Mouse (Mus musculus): ENCODE measurements around the gene Fam163b. TPM values are rescaled to one million over a fixed set of nuclear protein-coding genes. Genes with fewer than 3 reads are reported as not detected.

The Fam163b gene
- polyA plus RNA-seq, 1 experiment from 2014 or later, result 1.1 TPM

GRCm38 (mm10) chr2:27079649-27080048, 62.6 kb downstream of the Fam163b start:
- Histone ChIP-seq H3K9me3 (no peaks in the 10 kb centered on the region), H3K9ac (replicated peaks) (0 out of 2 replicates have a peak overlapping the region, but pooled peaks have one; percentile 3), H3K27ac (peak overlapping the region; percentile 71), H3K4me1 (replicated peaks) (peaks cover 26% of the 10 kb centered on the region), H3K4me3 (replicated peaks) (no peak overlapping the region; the same call in 1 of the 2 replicates), H3K4me2 (replicated peaks) (peak overlapping the region; percentile 33), H3K27me3 (no peaks in the 10 kb centered on the region), H3K36me3 (no peaks in the 10 kb centered on the region)
- WGBS, result 70% methylated on average over 2 of the region's 2 CpGs
- ATAC-seq, result peak; percentile 72

- no peak within 1 kb of the TSS; the same call in 1 of the 2 replicates for H3K4me3 ChIP-seq (replicated peaks)
- ATAC-seq, result peak; percentile 83
- H3K9me3 ChIP-seq, result no peaks in the 10 kb centered on the region
- no peaks in the 10 kb centered on the region for H3K36me3 ChIP-seq
- peak within 1 kb of the TSS; percentile 33 for H3K4me2 ChIP-seq (replicated peaks)
- WGBS, result 5% methylated on average over 10 of the region's 10 CpGs
- H3K9ac ChIP-seq (replicated peaks), result 0 out of 2 replicates have a peak within 1 kb of the TSS, but pooled peaks have one; percentile 3
- H3K27me3 ChIP-seq, result no peaks in the 10 kb centered on the region
- H3K27ac ChIP-seq, result peak within 1 kb of the TSS; percentile 71
- H3K4me1 ChIP-seq (replicated peaks), result peaks cover 26% of the 10 kb centered on the region
Observed at GRCm38 (mm10) chr2:27079152-27079584, 63.1 kb downstream of the Fam163b start, which contains the start of gene Adamtsl2. Gene Adamtsl2, plus strand, starts transcription at chr2:27079379.

GRCm38 (mm10) chr2:27078312-27078711, 64.0 kb downstream of the Fam163b start:
- ATAC-seq, result no peak
- H3K4me3 ChIP-seq (replicated peaks), result no peak overlapping the region
- no peaks in the 10 kb centered on the region for H3K36me3 ChIP-seq
- no peaks in the 10 kb centered on the region for H3K27me3 ChIP-seq
- no peak overlapping the region for H3K27ac ChIP-seq
- H3K4me1 ChIP-seq (replicated peaks), result peaks cover 26% of the 10 kb centered on the region
- H3K4me2 ChIP-seq (replicated peaks), result no peak overlapping the region
- 25% methylated on average over 2 of the region's 2 CpGs for WGBS
- no peaks in the 10 kb centered on the region for H3K9me3 ChIP-seq
- H3K9ac ChIP-seq (replicated peaks), result no peak overlapping the region

GRCm38 (mm10) chr2:27077655-27078244, 64.5 kb downstream of the Fam163b start:
- Histone ChIP-seq H3K4me2 (replicated peaks) (no peak overlapping the region), H3K4me1 (replicated peaks) (peaks cover 26% of the 10 kb centered on the region), H3K4me3 (replicated peaks) (no peak overlapping the region), H3K36me3 (no peaks in the 10 kb centered on the region), H3K9ac (replicated peaks) (no peak overlapping the region), H3K9me3 (no peaks in the 10 kb centered on the region), H3K27me3 (no peaks in the 10 kb centered on the region), H3K27ac (no peak overlapping the region)
- no peak for ATAC-seq
- 62% methylated on average over 10 of the region's 10 CpGs for WGBS

- no peak overlapping the region for H3K9ac ChIP-seq (replicated peaks)
- peaks cover 26% of the 10 kb centered on the region for H3K4me1 ChIP-seq (replicated peaks)
- no peaks in the 10 kb centered on the region for H3K27me3 ChIP-seq
- no peaks in the 10 kb centered on the region for H3K36me3 ChIP-seq
- H3K4me2 ChIP-seq (replicated peaks), result no peak overlapping the region
- ATAC-seq, result no peak
- no peak overlapping the region for H3K27ac ChIP-seq
- H3K9me3 ChIP-seq, result no peaks in the 10 kb centered on the region
- no peak overlapping the region for H3K4me3 ChIP-seq (replicated peaks)
- WGBS, result 75% methylated on average over 3 of the region's 3 CpGs
Observed at GRCm38 (mm10) chr2:27075485-27075884, 66.8 kb downstream of the Fam163b start.

- Histone ChIP-seq H3K27ac (no peak overlapping the region), H3K9ac (replicated peaks) (no peak overlapping the region), H3K4me1 (replicated peaks) (peaks cover 21% of the 10 kb centered on the region), H3K4me3 (replicated peaks) (no peak overlapping the region), H3K36me3 (no peaks in the 10 kb centered on the region), H3K27me3 (no peaks in the 10 kb centered on the region), H3K4me2 (replicated peaks) (no peak overlapping the region), H3K9me3 (no peaks in the 10 kb centered on the region)
- WGBS, result 82% methylated on average over 4 of the region's 4 CpGs
- ATAC-seq, result no peak
Observed at GRCm38 (mm10) chr2:27074804-27075203, 67.5 kb downstream of the Fam163b start.

GRCm38 (mm10) chr2:27073407-27073806, 68.9 kb downstream of the Fam163b start:
- H3K27me3 ChIP-seq, result no peaks in the 10 kb centered on the region
- no peak for ATAC-seq
- H3K9me3 ChIP-seq, result no peaks in the 10 kb centered on the region
- no peak overlapping the region for H3K27ac ChIP-seq
- no peaks in the 10 kb centered on the region for H3K36me3 ChIP-seq
- H3K4me1 ChIP-seq (replicated peaks), result peaks cover 10% of the 10 kb centered on the region
- no peak overlapping the region for H3K9ac ChIP-seq (replicated peaks)
- WGBS, result 84% methylated on average over 4 of the region's 4 CpGs
- no peak overlapping the region for H3K4me2 ChIP-seq (replicated peaks)
- no peak overlapping the region for H3K4me3 ChIP-seq (replicated peaks)

- Histone ChIP-seq H3K27ac (no peak within 1 kb of the TSS), H3K9ac (replicated peaks) (no peak within 1 kb of the TSS), H3K4me2 (replicated peaks) (no peak within 1 kb of the TSS), H3K4me3 (replicated peaks) (no peak within 1 kb of the TSS), H3K36me3 (no peaks in the 10 kb centered on the region), H3K9me3 (no peaks in the 10 kb centered on the region), H3K4me1 (replicated peaks) (peaks cover 8% of the 10 kb centered on the region; the same call in 1 of the 2 replicates), H3K27me3 (no peaks in the 10 kb centered on the region)
- no peak for ATAC-seq
- 76% methylated on average over 2 of the region's 2 CpGs for WGBS
Observed at GRCm38 (mm10) chr2:27071978-27072377, 70.3 kb downstream of the Fam163b start, which contains the start of gene Mymk. Gene Mymk, minus strand, starts transcription at chr2:27072179.

- Histone ChIP-seq H3K9ac (replicated peaks) (no peak overlapping the region), H3K4me3 (replicated peaks) (no peak overlapping the region), H3K4me1 (replicated peaks) (peaks cover 8% of the 10 kb centered on the region; the same call in 1 of the 2 replicates), H3K27ac (no peak overlapping the region), H3K4me2 (replicated peaks) (no peak overlapping the region), H3K9me3 (no peaks in the 10 kb centered on the region), H3K27me3 (no peaks in the 10 kb centered on the region), H3K36me3 (no peaks in the 10 kb centered on the region)
- 41% methylated on average over 4 of the region's 4 CpGs for WGBS
- ATAC-seq, result no peak
Observed at GRCm38 (mm10) chr2:27071137-27071536, 71.2 kb downstream of the Fam163b start.

GRCm38 (mm10) chr2:27070247-27070813, 72.0 kb downstream of the Fam163b start:
- Histone ChIP-seq H3K9me3 (no peaks in the 10 kb centered on the region), H3K27me3 (no peaks in the 10 kb centered on the region), H3K4me1 (replicated peaks) (peaks cover 8% of the 10 kb centered on the region; the same call in 1 of the 2 replicates), H3K4me3 (replicated peaks) (no peak overlapping the region), H3K27ac (no peak overlapping the region), H3K4me2 (replicated peaks) (no peak overlapping the region), H3K36me3 (no peaks in the 10 kb centered on the region), H3K9ac (replicated peaks) (no peak overlapping the region)
- 82% methylated on average over 2 of the region's 2 CpGs for WGBS
- ATAC-seq, result no peak

- no peak overlapping the region for H3K4me3 ChIP-seq (replicated peaks)
- no peaks in the 10 kb centered on the region for H3K9me3 ChIP-seq
- H3K36me3 ChIP-seq, result no peaks in the 10 kb centered on the region
- no peaks in the 10 kb centered on the region for H3K27me3 ChIP-seq
- no peak overlapping the region for H3K9ac ChIP-seq (replicated peaks)
- ATAC-seq, result no peak
- no peak overlapping the region for H3K4me2 ChIP-seq (replicated peaks)
- H3K4me1 ChIP-seq (replicated peaks), result peaks cover 8% of the 10 kb centered on the region; the same call in 1 of the 2 replicates
- WGBS, result 43% methylated on average over 3 of the region's 3 CpGs
- no peak overlapping the region for H3K27ac ChIP-seq
Observed at GRCm38 (mm10) chr2:27069646-27070045, 72.6 kb downstream of the Fam163b start.

GRCm38 (mm10) chr2:27067996-27068395, 74.3 kb downstream of the Fam163b start:
- 56% methylated on average over 2 of the region's 2 CpGs for WGBS
- H3K27me3 ChIP-seq, result no peaks in the 10 kb centered on the region
- H3K27ac ChIP-seq, result no peak overlapping the region
- no peak overlapping the region for H3K4me3 ChIP-seq (replicated peaks)
- H3K9me3 ChIP-seq, result no peaks in the 10 kb centered on the region
- no peak for ATAC-seq
- H3K4me1 ChIP-seq (replicated peaks), result peaks cover 8% of the 10 kb centered on the region; the same call in 1 of the 2 replicates
- no peak overlapping the region for H3K9ac ChIP-seq (replicated peaks)
- no peaks in the 10 kb centered on the region for H3K36me3 ChIP-seq
- no peak overlapping the region for H3K4me2 ChIP-seq (replicated peaks)
